Mouse (Mus musculus): ENCODE results near the gene Slc6a11. TPM values are rescaled to one million over a fixed set of nuclear protein-coding genes. Genes with fewer than 3 reads are reported as not detected.

Slc6a11 gene
- polyA plus RNA-seq, 1 experiment from 2014 or later: not detected

DNA sequence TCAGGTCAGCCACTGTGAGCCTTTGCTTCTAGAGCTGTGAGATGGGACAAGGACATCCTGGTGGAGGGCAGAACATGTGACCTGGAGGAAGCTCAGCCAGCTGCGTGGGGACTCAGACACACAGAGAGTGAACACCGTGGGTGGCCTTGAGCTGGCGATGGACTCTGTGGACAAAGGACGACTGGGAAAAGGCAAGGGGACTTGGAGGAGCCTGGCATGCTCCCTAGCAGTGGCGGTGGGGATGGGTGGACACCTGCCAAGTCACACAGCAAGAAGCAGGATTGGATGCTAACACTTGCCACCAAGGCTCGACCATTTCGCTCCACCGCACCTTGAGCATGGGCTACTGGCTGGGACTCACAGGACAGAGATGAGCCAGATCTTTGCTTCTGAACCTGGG is 57.8 kb downstream of the Slc6a11 start:
- H3K4me1 ChIP-seq (ENCODE audit: control insufficient read depth, insufficient read depth, low read length): no peaks in the 10 kb centered on the region
- no peaks in the 10 kb centered on the region for H3K9me3 ChIP-seq (replicated peaks; ENCODE audit: control insufficient read depth, low read length)
- H3K4me3 ChIP-seq (ENCODE audit: low read depth, low read length): no peak overlapping the region
- H3K9ac ChIP-seq (ENCODE audit: low read depth, low read length): no peak overlapping the region
- no peaks in the 10 kb centered on the region for H3K27me3 ChIP-seq (ENCODE audit: control insufficient read depth, insufficient read depth, low read length)
- 75% methylated on average over 8 of the region's 8 CpGs for WGBS (ENCODE audit: insufficient replicate concordance)
- ATAC-seq (replicated peaks; ENCODE audit: insufficient number of reproducible peaks, low FRiP score, low TSS enrichment): no peak
- H3K36me3 ChIP-seq (ENCODE audit: control insufficient read depth, insufficient read depth, low read length): no peaks in the 10 kb centered on the region
- H3K27ac ChIP-seq (ENCODE audit: low read depth, low read length): no peak overlapping the region
- H3K4me2 ChIP-seq: no peak overlapping the region

DNA sequence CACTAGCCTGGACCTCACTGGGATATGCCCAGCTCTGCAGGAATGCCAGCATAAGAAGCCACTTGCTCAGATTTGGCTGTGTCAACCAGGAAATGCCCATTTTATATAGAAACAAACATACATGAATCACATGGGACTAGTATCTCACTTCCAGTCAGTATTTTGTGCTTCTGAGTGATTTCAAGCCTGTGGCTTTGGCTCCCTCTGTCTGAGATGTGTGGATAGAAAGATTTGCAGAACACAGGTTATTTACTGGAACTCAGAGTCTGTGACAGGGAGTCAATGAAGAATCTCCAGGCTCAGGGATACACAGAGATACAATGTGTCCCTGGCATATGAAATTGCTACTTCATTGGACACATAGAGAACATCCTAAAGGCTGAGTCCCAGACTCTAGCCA is 65.0 kb downstream of the Slc6a11 start:
- no peak overlapping the region for H3K9ac ChIP-seq (ENCODE audit: low read depth, low read length)
- H3K4me3 ChIP-seq (ENCODE audit: low read depth, low read length): no peak overlapping the region
- ATAC-seq (replicated peaks; ENCODE audit: insufficient number of reproducible peaks, low FRiP score, low TSS enrichment): no peak
- no peaks in the 10 kb centered on the region for H3K36me3 ChIP-seq (ENCODE audit: control insufficient read depth, insufficient read depth, low read length)
- no peak overlapping the region for H3K4me2 ChIP-seq
- H3K27ac ChIP-seq (ENCODE audit: low read depth, low read length): no peak overlapping the region
- peaks cover 4% of the 10 kb centered on the region; the same call in 1 of the 2 replicates for H3K27me3 ChIP-seq (ENCODE audit: control insufficient read depth, insufficient read depth, low read length)
- no peaks in the 10 kb centered on the region for H3K9me3 ChIP-seq (replicated peaks; ENCODE audit: control insufficient read depth, low read length)
- H3K4me1 ChIP-seq (ENCODE audit: control insufficient read depth, insufficient read depth, low read length): no peaks in the 10 kb centered on the region

DNA sequence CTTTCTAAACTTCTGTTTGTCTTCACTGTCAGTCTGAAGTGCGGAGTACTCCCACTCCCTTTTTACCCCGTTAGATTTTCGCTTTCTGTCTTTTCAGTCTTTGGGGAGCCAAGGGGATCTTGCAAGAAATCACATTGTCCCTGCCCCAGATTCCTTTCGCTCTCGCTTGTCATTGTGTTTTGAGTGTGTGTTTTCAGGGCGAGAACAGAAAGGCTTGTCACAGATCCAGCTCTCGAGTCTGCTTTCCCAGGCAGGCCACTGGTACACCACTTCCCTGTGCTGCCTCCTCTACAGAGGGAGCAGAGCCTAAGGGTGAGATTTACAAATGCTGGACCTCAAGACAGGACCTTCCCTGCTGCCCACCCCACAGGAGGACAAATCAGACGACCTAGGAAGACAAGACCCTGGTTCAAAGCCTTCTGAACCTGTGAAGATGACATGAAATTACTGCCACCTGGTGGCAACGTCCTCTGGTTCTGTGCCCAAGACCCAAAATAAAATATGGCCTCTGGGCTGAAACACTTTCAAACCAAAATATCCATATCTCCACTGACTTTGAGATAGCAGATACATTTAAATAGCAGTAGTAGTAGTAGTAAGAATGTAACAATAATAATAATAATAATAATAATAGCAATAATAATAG is 68.3 kb downstream of the Slc6a11 start:
- no peak overlapping the region for H3K9ac ChIP-seq (ENCODE audit: low read depth, low read length)
- no peak overlapping the region for H3K4me3 ChIP-seq (ENCODE audit: low read depth, low read length)
- peaks cover 4% of the 10 kb centered on the region; the same call in 1 of the 2 replicates for H3K27me3 ChIP-seq (ENCODE audit: control insufficient read depth, insufficient read depth, low read length)
- H3K27ac ChIP-seq (ENCODE audit: low read depth, low read length): no peak overlapping the region
- no peak overlapping the region for H3K4me2 ChIP-seq
- WGBS (ENCODE audit: insufficient replicate concordance): 60% methylated on average over 9 of the region's 9 CpGs
- no peaks in the 10 kb centered on the region for H3K9me3 ChIP-seq (replicated peaks; ENCODE audit: control insufficient read depth, low read length)
- no peaks in the 10 kb centered on the region for H3K36me3 ChIP-seq (ENCODE audit: control insufficient read depth, insufficient read depth, low read length)
- H3K4me1 ChIP-seq (ENCODE audit: control insufficient read depth, insufficient read depth, low read length): no peaks in the 10 kb centered on the region
- no peak for ATAC-seq (replicated peaks; ENCODE audit: insufficient number of reproducible peaks, low FRiP score, low TSS enrichment)

DNA sequence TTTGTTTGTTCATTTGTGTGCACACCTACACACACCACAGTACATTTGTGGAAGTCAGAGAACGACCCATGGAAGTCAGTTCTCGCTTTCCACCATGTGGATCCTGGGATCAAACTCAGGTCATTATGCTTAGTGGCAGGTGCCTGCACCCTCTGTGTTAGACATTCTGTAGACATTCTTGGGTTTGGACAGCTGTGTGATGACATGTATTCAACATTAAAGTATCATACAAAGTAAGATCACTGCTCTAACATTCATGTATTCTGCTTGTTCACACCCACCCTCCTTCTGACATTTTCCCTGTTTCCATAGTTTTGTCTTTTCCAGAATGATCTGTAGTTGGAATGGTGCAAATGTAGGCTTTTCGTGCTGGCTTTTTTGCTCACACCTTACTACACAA is 73.5 kb downstream of the Slc6a11 start:
- H3K36me3 ChIP-seq (ENCODE audit: control insufficient read depth, insufficient read depth, low read length): no peaks in the 10 kb centered on the region
- H3K27ac ChIP-seq (ENCODE audit: low read depth, low read length): no peak overlapping the region
- no peak overlapping the region for H3K9ac ChIP-seq (ENCODE audit: low read depth, low read length)
- WGBS (ENCODE audit: insufficient replicate concordance): 75% methylated on average over 3 of the region's 3 CpGs
- no peak overlapping the region for H3K4me3 ChIP-seq (ENCODE audit: low read depth, low read length)
- no peaks in the 10 kb centered on the region for H3K27me3 ChIP-seq (ENCODE audit: control insufficient read depth, insufficient read depth, low read length)
- no peak overlapping the region for H3K4me2 ChIP-seq
- no peak for ATAC-seq (replicated peaks; ENCODE audit: insufficient number of reproducible peaks, low FRiP score, low TSS enrichment)
- H3K4me1 ChIP-seq (ENCODE audit: control insufficient read depth, insufficient read depth, low read length): no peaks in the 10 kb centered on the region
- no peaks in the 10 kb centered on the region for H3K9me3 ChIP-seq (replicated peaks; ENCODE audit: control insufficient read depth, low read length)

DNA sequence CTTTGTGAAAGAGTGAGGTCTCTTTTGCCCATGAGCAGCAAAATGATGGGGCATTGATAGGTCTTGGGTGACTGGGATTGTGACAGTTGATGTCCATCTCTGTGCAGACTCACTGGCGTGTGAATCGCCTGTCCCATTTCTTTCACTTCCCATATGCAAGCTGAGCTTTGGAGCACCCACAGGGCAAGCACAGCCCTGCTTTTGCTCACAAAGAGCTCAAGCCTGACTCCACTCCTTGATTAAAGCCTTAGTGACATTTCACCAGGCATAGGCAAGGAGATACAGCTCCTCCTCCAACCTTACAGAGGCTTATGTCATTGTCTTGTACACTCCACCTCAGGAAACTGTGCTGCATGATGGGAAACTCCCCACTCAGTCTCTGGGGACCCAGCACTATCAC is 77.3 kb downstream of the Slc6a11 start:
- 83% methylated on average over 2 of the region's 2 CpGs for WGBS (ENCODE audit: insufficient replicate concordance)
- no peaks in the 10 kb centered on the region for H3K36me3 ChIP-seq (ENCODE audit: control insufficient read depth, insufficient read depth, low read length)

DNA sequence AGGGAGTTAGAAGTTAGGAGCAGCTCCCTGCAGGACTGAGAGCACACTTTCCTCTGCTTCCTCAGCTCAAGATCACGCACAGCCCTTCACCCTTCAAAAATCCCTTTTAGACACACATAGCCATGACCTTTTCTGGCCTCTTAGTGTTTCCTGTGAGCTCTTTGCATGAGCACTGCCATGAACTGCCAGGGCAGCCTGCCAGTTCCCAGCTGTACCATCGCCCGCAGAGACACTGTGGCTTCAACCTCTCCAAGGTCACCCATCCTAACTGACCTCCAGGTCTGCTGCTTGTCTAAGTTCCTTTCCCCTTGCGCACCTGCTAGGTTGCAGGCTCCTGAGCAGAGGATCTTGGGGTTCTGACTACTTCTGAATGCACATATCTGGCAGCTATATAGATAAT is 83.4 kb downstream of the Slc6a11 start:
- no peak overlapping the region for H3K4me3 ChIP-seq (ENCODE audit: low read depth, low read length)
- no peak overlapping the region for H3K9ac ChIP-seq (ENCODE audit: low read depth, low read length)
- WGBS (ENCODE audit: insufficient replicate concordance): 83% methylated on average over 4 of the region's 4 CpGs
- no peak overlapping the region for H3K27ac ChIP-seq (ENCODE audit: low read depth, low read length)
- no peak for ATAC-seq (replicated peaks; ENCODE audit: insufficient number of reproducible peaks, low FRiP score, low TSS enrichment)
- H3K36me3 ChIP-seq (ENCODE audit: control insufficient read depth, insufficient read depth, low read length): no peaks in the 10 kb centered on the region; the same call in 1 of the 2 replicates
- H3K27me3 ChIP-seq (ENCODE audit: control insufficient read depth, insufficient read depth, low read length): peaks cover 7% of the 10 kb centered on the region
- H3K4me1 ChIP-seq (ENCODE audit: control insufficient read depth, insufficient read depth, low read length): no peaks in the 10 kb centered on the region
- no peaks in the 10 kb centered on the region for H3K9me3 ChIP-seq (replicated peaks; ENCODE audit: control insufficient read depth, low read length)
- H3K4me2 ChIP-seq: no peak overlapping the region

More for the DNA sequence above, 77.3 kb downstream of the Slc6a11 start:
- H3K9me3 ChIP-seq (replicated peaks; ENCODE audit: control insufficient read depth, low read length): no peaks in the 10 kb centered on the region
- no peak overlapping the region for H3K9ac ChIP-seq (ENCODE audit: low read depth, low read length)
- no peak overlapping the region for H3K27ac ChIP-seq (ENCODE audit: low read depth, low read length)
- H3K4me1 ChIP-seq (ENCODE audit: control insufficient read depth, insufficient read depth, low read length): no peaks in the 10 kb centered on the region
- no peaks in the 10 kb centered on the region; the same call in 1 of the 2 replicates for H3K27me3 ChIP-seq (ENCODE audit: control insufficient read depth, insufficient read depth, low read length)
- ATAC-seq (replicated peaks; ENCODE audit: insufficient number of reproducible peaks, low FRiP score, low TSS enrichment): no peak
- H3K4me3 ChIP-seq (ENCODE audit: low read depth, low read length): no peak overlapping the region
- no peak overlapping the region for H3K4me2 ChIP-seq

DNA sequence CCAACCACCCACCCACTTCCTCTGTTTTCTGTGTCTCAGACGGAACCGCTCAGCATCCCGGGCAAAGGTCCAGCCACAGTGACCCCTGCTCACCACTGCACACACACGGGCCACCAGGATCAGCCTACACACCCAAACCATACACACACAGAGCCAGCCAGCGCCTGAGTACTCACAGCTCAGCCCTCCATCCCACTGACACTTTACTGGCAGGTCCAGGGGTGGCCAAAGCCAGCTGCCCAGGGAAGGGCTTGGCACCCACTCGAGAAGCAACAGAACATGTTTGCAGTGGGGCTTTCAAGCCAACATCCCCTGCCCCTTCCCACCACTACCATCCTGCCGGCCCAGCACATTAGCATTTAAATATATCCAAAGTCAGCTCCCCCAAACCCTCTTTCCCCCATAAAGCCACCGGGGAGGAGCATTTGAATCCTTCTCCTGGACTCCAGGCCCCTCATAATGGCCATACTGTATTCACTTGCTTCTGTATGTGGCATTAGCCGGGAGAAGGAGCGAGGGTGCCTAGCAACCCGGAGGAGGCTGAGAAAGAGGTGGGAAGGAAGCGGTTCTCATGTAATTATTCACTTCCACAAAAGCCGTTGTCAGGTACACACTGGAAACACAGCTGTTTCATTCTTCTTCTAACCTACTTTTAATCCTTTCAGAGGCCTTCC is 85.8 kb downstream of the Slc6a11 start:
- Histone ChIP-seq H3K4me1 (ENCODE audit: control insufficient read depth, insufficient read depth, low read length) (no peaks in the 10 kb centered on the region), H3K27me3 (ENCODE audit: control insufficient read depth, insufficient read depth, low read length) (peaks cover 7% of the 10 kb centered on the region), H3K27ac (ENCODE audit: low read depth, low read length) (no peak overlapping the region), H3K4me2 (no peak overlapping the region), H3K9me3 (replicated peaks; ENCODE audit: control insufficient read depth, low read length) (no peaks in the 10 kb centered on the region), H3K36me3 (ENCODE audit: control insufficient read depth, insufficient read depth, low read length) (no peaks in the 10 kb centered on the region; the same call in 1 of the 2 replicates), H3K9ac (ENCODE audit: low read depth, low read length) (no peak overlapping the region), H3K4me3 (ENCODE audit: low read depth, low read length) (no peak overlapping the region)
- WGBS (ENCODE audit: insufficient replicate concordance): 61% methylated on average over 13 of the region's 13 CpGs
- no peak for ATAC-seq (replicated peaks; ENCODE audit: insufficient number of reproducible peaks, low FRiP score, low TSS enrichment)

DNA sequence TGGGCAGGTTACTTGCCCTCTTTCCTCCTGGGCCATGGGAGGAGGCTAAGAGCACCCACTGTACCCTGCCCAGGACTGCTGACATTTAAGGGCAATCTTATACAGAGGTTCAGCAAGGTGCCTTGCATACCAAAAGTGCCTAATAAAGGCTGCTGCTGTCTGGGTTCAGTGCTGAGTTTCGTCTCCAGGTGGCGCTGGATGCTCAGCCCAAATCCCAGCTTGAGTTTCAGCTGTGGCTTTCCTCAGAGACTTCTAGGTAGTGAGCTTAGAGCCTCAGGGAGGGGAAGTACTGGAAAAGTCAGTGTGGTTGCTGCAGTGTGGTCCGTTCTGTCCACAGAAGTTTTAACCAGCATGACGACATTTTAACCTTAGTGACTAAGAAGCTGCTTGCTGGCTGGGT is 93.4 kb downstream of the Slc6a11 start:
- Histone ChIP-seq H3K27ac (ENCODE audit: low read depth, low read length) (no peak overlapping the region), H3K36me3 (ENCODE audit: control insufficient read depth, insufficient read depth, low read length) (no peaks in the 10 kb centered on the region), H3K9me3 (replicated peaks; ENCODE audit: control insufficient read depth, low read length) (no peaks in the 10 kb centered on the region), H3K4me2 (no peak overlapping the region), H3K27me3 (ENCODE audit: control insufficient read depth, insufficient read depth, low read length) (0 out of 2 replicates have a peak, but pooled peaks cover 2% of the 10 kb centered on the region), H3K4me1 (ENCODE audit: control insufficient read depth, insufficient read depth, low read length) (no peaks in the 10 kb centered on the region), H3K9ac (ENCODE audit: low read depth, low read length) (no peak overlapping the region), H3K4me3 (ENCODE audit: low read depth, low read length) (no peak overlapping the region)
- ATAC-seq (replicated peaks; ENCODE audit: insufficient number of reproducible peaks, low FRiP score, low TSS enrichment): no peak
- 17% methylated on average over 4 of the region's 4 CpGs for WGBS (ENCODE audit: insufficient replicate concordance)

DNA sequence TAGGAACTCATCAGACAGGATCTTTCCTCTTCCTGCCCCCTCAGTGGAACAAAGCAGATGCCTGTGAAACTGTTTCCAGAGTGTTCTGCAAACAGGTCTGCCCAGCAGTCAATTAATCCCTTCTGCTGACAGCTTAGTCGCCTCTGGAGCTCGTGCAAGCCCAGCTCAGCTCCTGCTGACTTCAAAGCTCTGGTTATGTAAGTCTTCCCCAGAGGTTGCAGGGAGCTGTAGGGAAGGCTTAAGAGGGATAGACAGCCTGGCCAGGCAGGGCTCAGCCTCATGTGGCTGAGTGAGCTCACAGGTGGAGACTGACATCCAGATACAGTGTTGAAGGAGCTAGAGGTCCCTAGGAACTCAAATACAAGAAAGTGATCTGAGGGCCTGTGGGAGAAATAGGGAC is 96.3 kb downstream of the Slc6a11 start:
- Histone ChIP-seq H3K9ac (ENCODE audit: low read depth, low read length) (no peak overlapping the region), H3K36me3 (ENCODE audit: control insufficient read depth, insufficient read depth, low read length) (no peaks in the 10 kb centered on the region), H3K4me2 (no peak overlapping the region), H3K9me3 (replicated peaks; ENCODE audit: control insufficient read depth, low read length) (no peaks in the 10 kb centered on the region), H3K27ac (ENCODE audit: low read depth, low read length) (no peak overlapping the region), H3K4me3 (ENCODE audit: low read depth, low read length) (no peak overlapping the region), H3K27me3 (ENCODE audit: control insufficient read depth, insufficient read depth, low read length) (0 out of 2 replicates have a peak, but pooled peaks cover 2% of the 10 kb centered on the region), H3K4me1 (ENCODE audit: control insufficient read depth, insufficient read depth, low read length) (no peaks in the 10 kb centered on the region)
- ATAC-seq (replicated peaks; ENCODE audit: insufficient number of reproducible peaks, low FRiP score, low TSS enrichment): no peak
- 3% methylated on average over 2 of the region's 2 CpGs for WGBS (ENCODE audit: insufficient replicate concordance)

All from heart, embryonic 11.5 days (tissue).